Mouse (Mus musculus) CH12.LX (cell line): ENCODE data around the gene Gm49321. TPM values are rescaled to one million over a fixed set of nuclear protein-coding genes. Genes with fewer than 3 reads are reported as not detected.

Source experiments
- DNase-seq: peaks from one replicate; pipeline ENCODE4 v3.0.0-alpha.2; 2013; ENCODE audit errors: extremely low read depth
- H3K27ac ChIP-seq: 2 replicates; pipeline ENCODE4 v1.5.1; 2012; ENCODE audit warnings: low read depth, mild to moderate bottlenecking, control low read depth, moderate library complexity; ENCODE audit not compliant: insufficient read depth
- H3K27me3 ChIP-seq: replicated peaks from 2 replicates; pipeline ENCODE3; 2012; ENCODE audit warnings: inconsistent platforms
- H3K36me3 ChIP-seq, 2 experiments: replicated peaks in 1 of 2; 2 replicates each; pipeline versions ENCODE3 to v1.6.1; 2012; ENCODE audit warnings: inconsistent platforms in 1 of 2, low read length in 1 of 2, mild to moderate bottlenecking in 1 of 2, mixed read lengths in 1 of 2, moderate library complexity in 1 of 2; ENCODE audit not compliant: control insufficient read depth in 1 of 2, insufficient read depth in 1 of 2
- H3K4me1 ChIP-seq, 2 experiments: 2 replicates each; pipeline ENCODE4 v1.6.1; 2012; ENCODE audit warnings: inconsistent platforms in 1 of 2, moderate library complexity in 1 of 2; ENCODE audit not compliant: insufficient read depth in 2 of 2, control insufficient read depth in 1 of 2
- H3K4me2 ChIP-seq: 2 replicates; pipeline ENCODE4 v1.6.1; 2012; ENCODE audit warnings: low read depth, mild to moderate bottlenecking, control low read depth; ENCODE audit not compliant: poor library complexity, insufficient read depth, severe bottlenecking
- H3K4me3 ChIP-seq, 3 experiments: fragments of 150-350 bp in 1 of 3; sonication (generic) in 1 of 3; replicated peaks in 1 of 3; 2 replicates each; pipeline versions ENCODE3 to v1.5.1; 2011 to 2012; ENCODE audit warnings: low read depth in 2 of 3, low read length in 2 of 3, mild to moderate bottlenecking in 2 of 3, moderate library complexity in 2 of 3, control low read depth in 1 of 3, improper control_type of control experiment in 1 of 3, inconsistent platforms in 1 of 3, mixed read lengths in 1 of 3; ENCODE audit not compliant: poor library complexity in 1 of 3
- H3K79me2 ChIP-seq: replicated peaks from 2 replicates; pipeline ENCODE4 v1.6.1; 2012; ENCODE audit warnings: mild to moderate bottlenecking, moderate library complexity; ENCODE audit not compliant: control insufficient read depth, poor library complexity, insufficient read depth, severe bottlenecking; ENCODE audit errors: extremely low read depth
- H3K9ac ChIP-seq: 2 replicates; pipeline ENCODE4 v1.6.1; 2012; ENCODE audit warnings: low read depth, mild to moderate bottlenecking, control low read depth, moderate library complexity; ENCODE audit not compliant: insufficient read depth
- H3K9me3 ChIP-seq: replicated peaks from 2 replicates; pipeline ENCODE3; 2012; ENCODE audit warnings: low read length, inconsistent platforms, mixed read lengths
- CHD2 ChIP-seq: IDR thresholded peaks from 2 replicates; pipeline ENCODE4 v1.6.1; 2011; ENCODE audit warnings: low read length, improper control_type of control experiment
- E2F4 ChIP-seq: IDR thresholded peaks from 2 replicates; pipeline ENCODE4 v1.6.1; 2011; ENCODE audit warnings: low read depth, low read length, improper control_type of control experiment; ENCODE audit not compliant: insufficient replicate concordance
- ELF1 ChIP-seq: IDR thresholded peaks from 2 replicates; pipeline ENCODE4 v1.6.1; 2014; ENCODE audit warnings: low read depth, mild to moderate bottlenecking, inconsistent platforms, low read length, improper control_type of control experiment
- EP300 ChIP-seq: IDR thresholded peaks from 2 replicates; pipeline ENCODE4 v1.6.1; 2011; ENCODE audit warnings: low read length, improper control_type of control experiment
- ETS1 ChIP-seq: conservative IDR thresholded peaks from 2 replicates; pipeline ENCODE4 v1.6.1; 2012; ENCODE audit warnings: low read depth, mild to moderate bottlenecking, inconsistent platforms, low read length, improper control_type of control experiment, moderate library complexity
- GABPA ChIP-seq: IDR thresholded peaks from 2 replicates; pipeline ENCODE4 v1.6.1; 2012; ENCODE audit warnings: low read depth, low read length, improper control_type of control experiment, inconsistent platforms; ENCODE audit not compliant: insufficient replicate concordance
- HCFC1 ChIP-seq: IDR thresholded peaks from 2 replicates; pipeline ENCODE4 v1.6.1; 2012; ENCODE audit warnings: low read depth, mild to moderate bottlenecking, inconsistent platforms, low read length, improper control_type of control experiment
- IRF4 ChIP-seq: IDR thresholded peaks from 2 replicates; pipeline ENCODE4 v1.6.1; 2014; ENCODE audit warnings: low read depth, mild to moderate bottlenecking, inconsistent platforms, low read length, improper control_type of control experiment
- KAT2A ChIP-seq: IDR thresholded peaks from 2 replicates; pipeline ENCODE4 v1.6.1; 2012; ENCODE audit warnings: low read length, improper control_type of control experiment, inconsistent platforms; ENCODE audit not compliant: insufficient replicate concordance
- MAFK ChIP-seq: IDR thresholded peaks from 2 replicates; pipeline ENCODE4 v1.6.1; 2011; ENCODE audit warnings: low read length, improper control_type of control experiment; ENCODE audit not compliant: insufficient replicate concordance
- MAX ChIP-seq: IDR thresholded peaks from 2 replicates; pipeline ENCODE4 v1.6.1; 2011; ENCODE audit warnings: low read length, improper control_type of control experiment
- MAZ ChIP-seq: IDR thresholded peaks from 2 replicates; pipeline ENCODE4 v1.6.1; 2012; ENCODE audit warnings: low read depth, mild to moderate bottlenecking, inconsistent platforms, low read length, improper control_type of control experiment, moderate library complexity
- MEF2A ChIP-seq: IDR thresholded peaks from 2 replicates; pipeline ENCODE4 v1.6.1; 2014; ENCODE audit warnings: low read depth, mild to moderate bottlenecking, inconsistent platforms, low read length, improper control_type of control experiment, borderline replicate concordance
- MXI1 ChIP-seq: IDR thresholded peaks from 2 replicates; pipeline ENCODE4 v1.6.1; 2011; ENCODE audit warnings: mild to moderate bottlenecking, low read depth, low read length, improper control_type of control experiment
- NELFE ChIP-seq: IDR thresholded peaks from 2 replicates; pipeline ENCODE4 v1.6.1; 2011; ENCODE audit warnings: low read depth, low read length, improper control_type of control experiment
- NRF1 ChIP-seq: IDR thresholded peaks from 2 replicates; pipeline ENCODE4 v1.6.1; 2014; ENCODE audit warnings: low read depth, mild to moderate bottlenecking, inconsistent platforms, low read length, improper control_type of control experiment, moderate library complexity
- POLR2A ChIP-seq: IDR thresholded peaks from 2 replicates; pipeline ENCODE4 v1.6.1; 2011; ENCODE audit warnings: low read depth, mild to moderate bottlenecking, improper control_type of control experiment, low read length
- POLR2AphosphoS2 ChIP-seq: IDR thresholded peaks from 2 replicates; pipeline ENCODE4 v1.6.1; 2011; ENCODE audit warnings: low read depth, low read length, improper control_type of control experiment
- RCOR1 ChIP-seq: conservative IDR thresholded peaks from 2 replicates; pipeline ENCODE4 v1.6.1; 2012; ENCODE audit warnings: low read depth, mild to moderate bottlenecking, inconsistent platforms, low read length, improper control_type of control experiment
- SIN3A ChIP-seq: IDR thresholded peaks from 2 replicates; pipeline ENCODE4 v1.6.1; 2012; ENCODE audit warnings: low read length, improper control_type of control experiment, inconsistent platforms
- SMC3 ChIP-seq: IDR thresholded peaks from 2 replicates; pipeline ENCODE4 v1.6.1; 2011; ENCODE audit warnings: low read depth, low read length, improper control_type of control experiment
- TBP ChIP-seq: conservative IDR thresholded peaks from 2 replicates; pipeline ENCODE4 v1.6.1; 2011; ENCODE audit warnings: low read depth, low read length, improper control_type of control experiment
- TCF12 ChIP-seq: IDR thresholded peaks from 2 replicates; pipeline ENCODE4 v1.6.1; 2014; ENCODE audit warnings: low read depth, mild to moderate bottlenecking, inconsistent platforms, low read length, improper control_type of control experiment
- UBTF ChIP-seq: IDR thresholded peaks from 2 replicates; pipeline ENCODE4 v1.6.1; 2012; ENCODE audit warnings: low read depth, mild to moderate bottlenecking, inconsistent platforms, low read length, improper control_type of control experiment, moderate library complexity
- USF1 ChIP-seq: IDR thresholded peaks from 2 replicates; pipeline ENCODE4 v1.6.1; 2014; ENCODE audit warnings: low read depth, mild to moderate bottlenecking, inconsistent platforms, low read length, improper control_type of control experiment
- ZC3H11A ChIP-seq: IDR thresholded peaks from 2 replicates; pipeline ENCODE4 v1.6.1; 2012; ENCODE audit warnings: low read depth, mild to moderate bottlenecking, inconsistent platforms, low read length, improper control_type of control experiment
- ZKSCAN1 ChIP-seq: IDR thresholded peaks from 2 replicates; pipeline ENCODE4 v1.6.1; 2012; ENCODE audit warnings: low read depth, inconsistent platforms, low read length, improper control_type of control experiment, borderline replicate concordance
- dilution Hi-C: fragments of 300-500 bp; cut with MboI; formaldehyde crosslinking; loops from 2 replicates; pipeline ENCODE4 v1.14.3; 2020; ENCODE audit warnings: low sequenced_read_pairs; ENCODE audit not compliant: extremely low pct_unique_long_range_greater_than_20kb, extremely low pct_ligation_motif_present
- in situ Hi-C: fragments of 300-500 bp; cut with MboI; formaldehyde crosslinking; loops from 3 replicates; pipeline ENCODE4 v1.14.3; 2019; ENCODE audit warnings: low sequenced_read_pairs, low pct_ligation_motif_present, low pct_unique_long_range_greater_than_20kb, mixed read lengths
- polyA plus RNA-seq: library from polyadenylated mRNA; unstranded; fragments of >175 nt; gene quantifications from 2 replicates; pipeline ENCODE4 v1.2.1, GENCODE M21; 2012; ENCODE audit warnings: low read depth; ENCODE audit not compliant: insufficient read length
- total RNA-seq, 2 experiments: library from RNA; depleted of rRNA; stranded (reverse); fragments of 300-350 nt in 1 of 2; fragments of >200 nt in 1 of 2; gene quantifications; 2 replicates each; pipeline ENCODE4 v1.2.3; 2012 to 2014

Gene Gm49321
- total and polyA plus RNA-seq, 3 experiments: not detected

DNA sequence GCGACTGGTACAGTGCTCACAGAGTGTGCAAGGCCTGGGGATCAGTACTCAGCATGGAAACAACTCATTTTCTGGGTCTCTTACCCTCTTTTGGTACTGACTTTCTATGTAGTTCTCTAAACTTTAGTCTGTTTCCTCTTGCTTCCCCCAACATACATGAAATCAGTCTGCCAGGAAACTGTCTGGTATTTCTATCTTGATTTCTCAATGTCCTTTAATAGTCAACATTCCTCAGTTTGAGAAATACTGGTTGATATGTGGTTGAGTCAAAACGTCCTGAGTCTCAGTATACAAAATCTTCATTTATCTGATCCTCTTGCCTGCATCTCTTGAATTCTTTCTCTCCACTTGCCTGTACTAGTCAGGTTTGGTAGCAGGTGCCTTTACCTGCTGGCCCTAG lies 2.9 kb upstream of the Gm49321 start (continued):
- TF ChIP-seq ZC3H11A (no peak), ELF1 (no peak), CHD2 (no peak)

DNA sequence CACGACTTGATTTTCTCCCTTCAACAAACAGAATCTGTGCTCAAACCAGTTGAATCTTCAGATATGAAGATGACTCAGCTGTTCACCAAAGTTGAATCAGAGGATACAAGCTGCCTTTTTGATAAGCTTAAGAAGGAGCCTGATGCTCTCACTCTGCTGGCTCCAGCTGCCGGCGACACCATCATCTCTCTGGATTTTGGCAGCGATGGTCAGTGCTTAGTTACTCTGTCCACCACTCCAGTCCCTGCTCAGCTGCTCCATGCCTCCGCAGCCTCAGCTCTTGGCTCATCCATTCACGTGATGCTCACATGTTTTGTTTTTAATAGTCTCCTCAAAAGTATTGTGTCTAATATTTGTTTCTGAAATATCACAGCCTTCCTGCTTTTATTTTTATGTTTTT lies 2.1 kb downstream of the Gm49321 start:
- Histone ChIP-seq H3K27me3 (no peaks in the 10 kb centered on the region), H3K9me3 (no peaks in the 10 kb centered on the region), H3K4me3 (no peak overlapping the region), H3K27ac (no peak overlapping the region), H3K9ac (no peak overlapping the region), H3K4me1 (peaks cover 0 to 20% of the 10 kb centered on the region in 2 experiments; a peak in 2 of 4 replicates), H3K79me2 (no peaks in the 10 kb centered on the region), H3K4me2 (no peak overlapping the region), H3K36me3 (peaks cover 30 to 79% of the 10 kb centered on the region in 2 experiments)
- no peak for DNase-seq
- dilution Hi-C loops (no loop called here), in situ Hi-C loops (no loop called here)
- TF ChIP-seq ZC3H11A (no peak), NRF1 (no peak), USF1 (no peak), ELF1 (no peak), POLR2A (no peak), MAZ (no peak), UBTF (no peak), IRF4 (no peak), EP300 (no peak)

DNA sequence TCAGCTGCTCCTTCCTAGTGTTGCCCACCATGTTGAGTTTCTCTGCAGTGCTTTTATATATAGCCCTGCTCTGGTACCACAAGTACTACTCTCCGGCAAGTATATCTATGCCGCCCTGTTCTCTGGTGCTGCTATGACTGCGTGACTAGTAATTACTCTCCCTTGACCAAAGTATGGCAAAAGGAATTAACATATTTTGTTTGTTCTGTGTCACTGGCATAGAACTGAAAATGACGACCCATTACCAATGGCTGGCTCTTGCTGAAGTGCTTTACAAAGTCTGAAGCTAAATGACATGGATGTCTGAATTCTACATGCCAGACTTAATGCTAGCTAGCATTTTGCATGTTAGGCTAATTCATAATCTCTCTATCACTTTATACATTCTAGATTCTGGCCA lies 11.0 kb downstream of the Gm49321 start:
- no peak overlapping the region for H3K27ac ChIP-seq
- H3K79me2 ChIP-seq: no peaks in the 10 kb centered on the region
- H3K36me3 ChIP-seq: peaks cover 11 to 47% of the 10 kb centered on the region in 2 experiments
- H3K9ac ChIP-seq: no peak overlapping the region
- H3K4me3 ChIP-seq: no peak overlapping the region
- TF ChIP-seq TBP (no peak), MXI1 (no peak), TCF12 (no peak), GABPA (no peak), MEF2A (no peak), POLR2AphosphoS2 (no peak), RCOR1 (no peak), SIN3A (no peak), KAT2A (no peak), MAFK (no peak), ETS1 (no peak), MAX (no peak), E2F4 (no peak), ZKSCAN1 (no peak), USF1 (no peak), SMC3 (no peak), EP300 (no peak), ELF1 (no peak), NELFE (no peak), HCFC1 (no peak)
- no peak overlapping the region for H3K4me2 ChIP-seq
- no peak for DNase-seq
- dilution Hi-C loops: no loop called here
- in situ Hi-C loops: no loop called here
- H3K4me1 ChIP-seq: no peaks in the 10 kb centered on the region
- H3K9me3 ChIP-seq: no peaks in the 10 kb centered on the region
- H3K27me3 ChIP-seq: no peaks in the 10 kb centered on the region
